Mouse (Mus musculus) kidney, postnatal 14 days (tissue): ENCODE results near the gene Isoc2b.
"Not testable (repeated sequence)": the region's sequence is repeated elsewhere in the genome, so short reads cannot be mapped to it uniquely, and the experiment has no call there.

Experiments
- DNase-seq: peaks from one replicate; pipeline ENCODE4 v3.0.0; 2022; ENCODE audit warnings: mixed read lengths

The Isoc2b gene

GRCm38 (mm10) chr7:4865579-4866493 lies 4.2 kb downstream of the Isoc2b start:
- DNase-seq, result peak; percentile 97

- DNase-seq, result peak; percentile 56
These were observed 5.0 kb downstream of the Isoc2b start for GRCm38 (mm10) chr7:4865090-4865489.

- no peak for DNase-seq
These were observed 5.8 kb downstream of the Isoc2b start for GRCm38 (mm10) chr7:4864130-4864845.

- DNase-seq, result no peak
These were observed 6.4 kb downstream of the Isoc2b start for GRCm38 (mm10) chr7:4863541-4864080.

GRCm38 (mm10) chr7:4863041-4863440 lies 7.0 kb downstream of the Isoc2b start:
- peak; percentile 89 for DNase-seq

GRCm38 (mm10) chr7:4860926-4861325 lies 9.1 kb downstream of the Isoc2b start:
- DNase-seq, result not testable (repeated sequence)

- DNase-seq, result no peak
These were observed 10.6 kb downstream of the Isoc2b start for GRCm38 (mm10) chr7:4859418-4859978.

- no peak for DNase-seq
These were observed 12.7 kb downstream of the Isoc2b start for GRCm38 (mm10) chr7:4857321-4857720.

- no peak for DNase-seq
These were observed 13.6 kb downstream of the Isoc2b start for GRCm38 (mm10) chr7:4856508-4856907.

- DNase-seq, result no peak
These were observed 16.4 kb downstream of the Isoc2b start for GRCm38 (mm10) chr7:4853613-4854012.

- no peak for DNase-seq
These were observed 18.8 kb downstream of the Isoc2b start for GRCm38 (mm10) chr7:4851315-4851688.

GRCm38 (mm10) chr7:4850621-4851314 lies 19.3 kb downstream of the Isoc2b start:
- DNase-seq, result no peak

- no peak for DNase-seq
These were observed 20.7 kb downstream of the Isoc2b start for GRCm38 (mm10) chr7:4849372-4849771.

GRCm38 (mm10) chr7:4844917-4845309 lies 25.1 kb downstream of the Isoc2b start:
- DNase-seq, result peak; percentile 84

GRCm38 (mm10) chr7:4844245-4844916 lies 25.7 kb downstream of the Isoc2b start, which contains the start of gene Shisa7:
Gene Shisa7 (minus strand): TSS chr7:4844696.
- DNase-seq, result no peak

- DNase-seq, result no peak
These were observed 26.3 kb downstream of the Isoc2b start for GRCm38 (mm10) chr7:4843604-4844244.

GRCm38 (mm10) chr7:4842634-4843131 lies 27.4 kb downstream of the Isoc2b start:
- DNase-seq, result peak; percentile 22

- DNase-seq, result no peak
These were observed 28.0 kb downstream of the Isoc2b start for GRCm38 (mm10) chr7:4842077-4842476.

- no peak for DNase-seq
These were observed 32.4 kb downstream of the Isoc2b start for GRCm38 (mm10) chr7:4837639-4838038.

- DNase-seq, result peak; percentile 85
These were observed 33.7 kb downstream of the Isoc2b start for GRCm38 (mm10) chr7:4836351-4836792.
